Mouse (Mus musculus) NIH3T3 (cell line): ENCODE measurements around the gene Timm29.

Experiments
- DNase-seq: peaks from one replicate; pipeline ENCODE4 v3.0.0-alpha.2; 2012; ENCODE audit warnings: low read depth

The Timm29 gene

GRCm38 (mm10) chr9:21592703-21593121 is at the start of gene Timm29, which contains the start of gene Yipf2:
Timm29 (plus strand) TSS chr9:21592722.
Yipf2 (minus strand) TSS chr9:21592828.
- DNase-seq: peak; percentile 95

- DNase-seq: no peak
These were observed 47.1 kb upstream of the Timm29 start for GRCm38 (mm10) chr9:21545351-21545915.

- DNase-seq: peak; percentile 98
These were observed 46.4 kb upstream of the Timm29 start for GRCm38 (mm10) chr9:21545916-21546788.

- DNase-seq: no peak
These were observed 45.8 kb upstream of the Timm29 start, which contains the start of gene Carm1 for GRCm38 (mm10) chr9:21546789-21547074. Carm1 (plus strand) TSS chr9:21546894.

- DNase-seq: peak; percentile 66
These were observed 45.2 kb upstream of the Timm29 start for GRCm38 (mm10) chr9:21547075-21547941.

GRCm38 (mm10) chr9:21551049-21551448 is 41.5 kb upstream of the Timm29 start:
- DNase-seq: no peak

- no peak for DNase-seq
These were observed 38.8 kb upstream of the Timm29 start for GRCm38 (mm10) chr9:21553607-21554273.

GRCm38 (mm10) chr9:21555198-21555742 is 37.3 kb upstream of the Timm29 start:
- peak; percentile 23 for DNase-seq

- no peak for DNase-seq
These were observed 35.5 kb upstream of the Timm29 start for GRCm38 (mm10) chr9:21556996-21557395.

- DNase-seq: no peak
These were observed 35.0 kb upstream of the Timm29 start for GRCm38 (mm10) chr9:21557556-21557955.

- DNase-seq: no peak
These were observed 34.2 kb upstream of the Timm29 start for GRCm38 (mm10) chr9:21558366-21558765.

GRCm38 (mm10) chr9:21559151-21559550 is 33.4 kb upstream of the Timm29 start:
- DNase-seq: no peak

- peak; percentile 20 for DNase-seq
These were observed 28.1 kb upstream of the Timm29 start for GRCm38 (mm10) chr9:21564420-21564819.

- no peak for DNase-seq
These were observed 27.4 kb upstream of the Timm29 start for GRCm38 (mm10) chr9:21565004-21565586.

GRCm38 (mm10) chr9:21566538-21566937 is 26.0 kb upstream of the Timm29 start:
- no peak for DNase-seq

GRCm38 (mm10) chr9:21567051-21567450 is 25.5 kb upstream of the Timm29 start:
- DNase-seq: no peak

- DNase-seq: no peak
These were observed 23.8 kb upstream of the Timm29 start for GRCm38 (mm10) chr9:21568657-21569255.

- DNase-seq: no peak
These were observed 18.3 kb upstream of the Timm29 start for GRCm38 (mm10) chr9:21574012-21574801.

- no peak for DNase-seq
These were observed 17.3 kb upstream of the Timm29 start for GRCm38 (mm10) chr9:21575253-21575652.

GRCm38 (mm10) chr9:21576286-21576685 is 16.2 kb upstream of the Timm29 start:
- no peak for DNase-seq
